Mouse (Mus musculus): ENCODE data around the gene Snrpd3. TPM values are rescaled to one million over a fixed set of nuclear protein-coding genes. Genes with fewer than 3 reads are reported as not detected.
"Not testable (repeated sequence)": the region's sequence is repeated elsewhere in the genome, so short reads cannot be mapped to it uniquely, and the experiment has no call there.

The Snrpd3 gene
- polyA plus RNA-seq (2015; fragmentation: Nextera tagmentation; extraction: Ambion mirVana) = 84.9 and 92.3 TPM in 2 replicates

DNA sequence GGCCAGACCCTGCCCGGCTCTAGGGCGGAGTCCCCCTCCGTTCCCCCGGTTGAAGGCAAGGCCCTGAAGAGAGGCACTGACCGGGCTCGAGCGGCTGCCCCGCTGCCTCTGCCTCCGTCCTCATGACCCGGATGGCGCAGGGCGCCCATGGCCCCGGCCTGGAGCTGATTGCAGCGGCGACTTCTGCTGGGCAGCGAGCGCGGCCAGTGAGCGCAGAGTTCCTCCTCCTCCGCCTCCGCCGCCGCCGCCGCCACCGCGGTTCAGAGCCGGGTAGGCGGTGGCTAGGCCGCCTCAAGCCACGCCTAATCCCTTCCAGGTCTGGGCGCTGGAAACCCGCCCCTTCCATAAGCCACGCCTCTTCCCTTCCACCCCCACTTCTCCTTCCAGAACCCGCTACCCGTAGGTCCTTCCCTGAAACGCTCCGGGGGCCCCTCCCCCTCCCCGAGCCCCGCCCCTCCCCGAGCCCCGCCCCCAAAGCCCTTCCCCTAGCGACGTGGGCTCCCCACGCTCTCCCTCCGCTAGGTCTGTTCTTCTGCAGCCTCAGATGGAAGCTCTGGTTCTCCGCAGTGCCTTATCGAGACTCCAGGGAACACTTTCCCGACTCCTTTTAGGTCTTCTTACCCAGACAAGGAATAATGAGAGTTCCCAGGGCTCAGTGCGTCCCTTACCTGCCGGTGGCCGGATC, at the start of gene Snrpd3:
TSS of gene Snrpd3 (plus strand) at position 479 of the 685 bp plus-strand sequence.
- ATAC-seq (replicated peaks; ENCODE audit: insufficient number of reproducible peaks, insufficient read depth, low FRiP score, low read depth) = peak; percentile 98
- Histone ChIP-seq H3K9ac (peak within 1 kb of the TSS; percentile 96), H3K27me3 (no peaks in the 10 kb centered on the region), H3K9me3 (replicated peaks) (no peaks in the 10 kb centered on the region), H3K4me2 (peak within 1 kb of the TSS; percentile 83), H3K27ac (peak within 1 kb of the TSS; percentile 99), H3K4me1 (replicated peaks) (peaks cover 45% of the 10 kb centered on the region), H3K36me3 (peaks cover 16% of the 10 kb centered on the region; the same call in 1 of the 2 replicates), H3K4me3 (peak within 1 kb of the TSS; percentile 81)
- WGBS = under 1% methylated on average over 36 of the region's 52 CpGs

DNA sequence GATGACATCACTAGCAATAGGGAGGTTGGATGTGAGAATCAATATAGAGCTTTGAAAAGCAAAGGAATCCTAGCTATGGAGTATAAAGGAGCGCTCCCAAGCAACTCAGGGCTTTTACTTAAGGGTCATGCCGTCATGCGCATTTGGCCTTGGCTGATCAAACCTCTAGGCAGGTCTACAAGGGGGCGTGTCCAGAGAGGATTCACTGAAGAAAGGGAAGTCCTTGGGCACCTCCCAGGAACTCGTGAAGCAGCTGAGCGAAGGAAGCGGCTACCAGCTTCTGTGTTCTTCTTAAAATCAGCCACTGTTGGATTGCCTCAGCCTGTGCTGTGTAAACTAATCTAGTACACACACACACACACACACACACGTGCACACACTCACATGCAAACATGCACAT, 43.9 kb upstream of the Snrpd3 start:
- Histone ChIP-seq H3K9me3 (replicated peaks) (no peaks in the 10 kb centered on the region), H3K4me3 (no peak overlapping the region), H3K27me3 (no peaks in the 10 kb centered on the region), H3K9ac (no peak overlapping the region), H3K4me2 (no peak overlapping the region), H3K4me1 (replicated peaks) (peaks cover 9% of the 10 kb centered on the region), H3K27ac (no peak overlapping the region), H3K36me3 (no peaks in the 10 kb centered on the region)
- no peak for ATAC-seq (replicated peaks; ENCODE audit: insufficient number of reproducible peaks, insufficient read depth, low FRiP score, low read depth)
- 71% methylated on average over 8 of the region's 8 CpGs for WGBS

DNA sequence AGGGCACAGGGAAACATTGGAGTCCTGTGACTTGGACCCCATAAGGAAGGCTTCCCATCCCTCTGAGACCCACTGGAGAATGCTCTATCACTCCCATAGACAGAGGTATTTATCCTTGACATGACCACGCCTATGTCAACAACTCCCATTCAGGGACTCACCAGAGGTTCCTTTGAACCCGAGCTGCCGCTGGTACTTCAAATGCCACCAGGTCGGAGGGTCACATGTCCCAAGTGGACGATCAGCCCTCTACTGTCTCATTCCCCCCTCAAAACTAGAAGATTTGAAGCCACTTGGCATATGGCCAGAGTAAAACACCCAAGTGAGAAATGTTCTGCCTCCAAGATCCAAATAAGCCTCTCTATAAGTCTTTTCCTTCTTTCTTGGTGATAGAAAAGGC, 42.8 kb upstream of the Snrpd3 start:
- 24% methylated on average over 5 of the region's 5 CpGs for WGBS
- Histone ChIP-seq H3K9ac (no peak overlapping the region), H3K36me3 (no peaks in the 10 kb centered on the region), H3K4me1 (replicated peaks) (peaks cover 9% of the 10 kb centered on the region), H3K4me2 (no peak overlapping the region), H3K27me3 (no peaks in the 10 kb centered on the region), H3K27ac (no peak overlapping the region), H3K9me3 (replicated peaks) (no peaks in the 10 kb centered on the region), H3K4me3 (no peak overlapping the region)
- no peak for ATAC-seq (replicated peaks; ENCODE audit: insufficient number of reproducible peaks, insufficient read depth, low FRiP score, low read depth)

DNA sequence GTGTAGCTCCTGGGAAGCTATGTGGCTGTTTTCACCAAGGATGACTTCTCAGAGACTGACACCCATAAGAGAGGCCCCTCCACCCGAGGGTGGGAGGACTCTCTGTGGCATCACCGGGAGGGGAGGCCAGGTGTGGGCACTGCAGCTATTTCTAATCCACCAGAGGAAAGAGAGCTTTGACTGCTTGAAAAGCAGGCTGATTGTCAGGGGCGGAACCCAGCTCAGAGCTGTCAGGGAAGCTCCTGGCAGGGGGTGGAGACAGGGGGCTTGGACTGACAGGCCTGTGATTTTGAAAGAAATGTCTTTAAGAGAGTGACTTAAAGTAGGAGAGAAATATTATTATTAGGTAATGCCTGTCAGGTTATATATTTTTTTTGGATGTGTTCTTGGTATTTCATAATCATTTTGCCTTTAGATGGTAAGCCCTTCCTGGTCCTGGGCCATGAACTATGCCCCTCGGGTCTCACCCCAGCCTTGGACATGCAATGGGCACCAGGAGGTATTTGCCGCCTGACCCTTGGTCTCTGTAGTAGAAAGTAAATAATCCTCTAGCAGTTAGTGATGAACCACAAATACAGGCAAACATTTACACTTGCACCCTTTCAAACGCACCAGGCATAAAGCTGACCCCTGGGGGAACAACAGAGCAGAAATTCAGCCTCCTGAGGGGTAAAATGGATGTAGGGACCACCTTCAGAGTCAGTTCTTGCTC, 42.1 kb upstream of the Snrpd3 start:
- not testable (repeated sequence) for H3K36me3 ChIP-seq; ATAC-seq (replicated peaks; ENCODE audit: insufficient number of reproducible peaks, insufficient read depth, low FRiP score, low read depth); H3K4me3 ChIP-seq; H3K27me3 ChIP-seq; H3K27ac ChIP-seq; H3K9ac ChIP-seq; H3K9me3 ChIP-seq (replicated peaks); H3K4me1 ChIP-seq (replicated peaks); H3K4me2 ChIP-seq
- 47% methylated on average over 5 of the region's 6 CpGs for WGBS

DNA sequence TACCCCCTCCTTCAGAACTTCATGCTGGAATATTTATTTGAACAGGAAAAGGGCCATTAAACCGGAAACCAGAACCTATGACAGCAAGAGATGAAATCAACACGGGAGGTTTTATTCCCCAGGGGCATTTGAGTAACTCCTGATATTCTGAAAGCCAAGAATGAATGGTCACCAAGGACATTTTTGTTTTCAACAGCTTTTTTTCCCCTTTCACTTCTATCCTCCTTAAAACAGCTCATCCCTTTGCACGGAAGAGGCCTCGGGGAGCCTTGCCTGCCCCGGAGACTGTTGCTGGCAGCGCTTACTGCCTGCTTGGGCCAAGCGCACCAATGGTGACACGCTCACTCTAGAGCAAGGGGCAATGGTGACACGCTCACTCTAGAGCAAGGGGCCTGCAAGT, 40.3 kb upstream of the Snrpd3 start:
- 64% methylated on average over 9 of the region's 9 CpGs for WGBS
- H3K9me3 ChIP-seq (replicated peaks) = no peaks in the 10 kb centered on the region
- no peaks in the 10 kb centered on the region for H3K36me3 ChIP-seq
- H3K27ac ChIP-seq = no peak overlapping the region; the same call in 1 of the 2 replicates
- peaks cover 9% of the 10 kb centered on the region for H3K4me1 ChIP-seq (replicated peaks)
- no peak for ATAC-seq (replicated peaks; ENCODE audit: insufficient number of reproducible peaks, insufficient read depth, low FRiP score, low read depth)
- no peaks in the 10 kb centered on the region for H3K27me3 ChIP-seq
- no peak overlapping the region for H3K4me2 ChIP-seq
- no peak overlapping the region for H3K4me3 ChIP-seq
- H3K9ac ChIP-seq = no peak overlapping the region

DNA sequence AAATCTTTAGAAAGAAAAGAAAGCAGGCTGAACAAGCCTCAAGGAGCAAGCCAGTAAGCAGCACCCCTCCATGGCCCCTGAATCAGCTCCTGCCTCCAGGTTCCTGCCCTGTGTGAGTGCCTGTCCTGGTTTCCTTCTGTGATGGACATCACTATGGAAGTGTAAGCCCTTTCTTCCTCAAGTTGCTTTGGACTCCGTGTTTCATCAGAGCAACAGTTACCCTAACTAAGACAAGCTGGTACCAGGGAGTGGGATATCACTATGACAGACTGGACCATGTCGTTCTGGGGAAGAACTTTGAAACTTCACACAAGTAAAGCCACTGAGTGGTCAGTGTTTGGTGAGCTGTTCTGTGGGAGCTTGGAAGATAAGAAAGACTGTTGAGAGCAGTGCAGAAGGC, 37.4 kb upstream of the Snrpd3 start:
- peaks cover 4% of the 10 kb centered on the region for H3K4me1 ChIP-seq (replicated peaks)
- H3K4me2 ChIP-seq = no peak overlapping the region
- no peaks in the 10 kb centered on the region for H3K27me3 ChIP-seq
- H3K9ac ChIP-seq = no peak overlapping the region
- no peak overlapping the region for H3K4me3 ChIP-seq
- H3K9me3 ChIP-seq (replicated peaks) = no peaks in the 10 kb centered on the region
- 82% methylated on average over 2 of the region's 2 CpGs for WGBS
- H3K27ac ChIP-seq = no peak overlapping the region
- no peaks in the 10 kb centered on the region for H3K36me3 ChIP-seq
- ATAC-seq (replicated peaks; ENCODE audit: insufficient number of reproducible peaks, insufficient read depth, low FRiP score, low read depth) = no peak

DNA sequence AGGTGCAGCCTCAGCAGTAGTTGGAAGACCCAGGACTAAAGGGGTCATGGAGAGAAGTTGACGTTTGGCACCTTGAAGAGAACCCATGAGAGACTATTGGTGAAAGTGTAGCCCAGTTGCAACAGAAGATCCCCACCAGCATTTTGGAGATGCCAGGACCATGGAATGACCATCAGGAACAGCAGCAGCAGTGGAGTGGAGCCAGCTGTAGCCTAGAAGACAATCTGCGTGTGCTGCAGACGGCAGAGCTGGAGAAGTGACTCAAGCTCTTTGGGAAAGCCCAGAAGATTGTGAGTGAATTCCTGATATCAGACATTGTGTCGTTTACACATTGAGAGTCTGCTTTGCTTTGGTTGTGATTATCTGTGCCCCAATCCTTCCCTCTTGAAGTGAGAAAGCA, 35.6 kb upstream of the Snrpd3 start:
- 51% methylated on average over 4 of the region's 4 CpGs for WGBS
- no peaks in the 10 kb centered on the region for H3K27me3 ChIP-seq
- H3K4me3 ChIP-seq = no peak overlapping the region
- no peaks in the 10 kb centered on the region for H3K9me3 ChIP-seq (replicated peaks)
- H3K9ac ChIP-seq = no peak overlapping the region
- no peaks in the 10 kb centered on the region for H3K36me3 ChIP-seq
- H3K27ac ChIP-seq = no peak overlapping the region
- no peak overlapping the region for H3K4me2 ChIP-seq
- no peak for ATAC-seq (replicated peaks; ENCODE audit: insufficient number of reproducible peaks, insufficient read depth, low FRiP score, low read depth)
- peaks cover 2% of the 10 kb centered on the region for H3K4me1 ChIP-seq (replicated peaks)

DNA sequence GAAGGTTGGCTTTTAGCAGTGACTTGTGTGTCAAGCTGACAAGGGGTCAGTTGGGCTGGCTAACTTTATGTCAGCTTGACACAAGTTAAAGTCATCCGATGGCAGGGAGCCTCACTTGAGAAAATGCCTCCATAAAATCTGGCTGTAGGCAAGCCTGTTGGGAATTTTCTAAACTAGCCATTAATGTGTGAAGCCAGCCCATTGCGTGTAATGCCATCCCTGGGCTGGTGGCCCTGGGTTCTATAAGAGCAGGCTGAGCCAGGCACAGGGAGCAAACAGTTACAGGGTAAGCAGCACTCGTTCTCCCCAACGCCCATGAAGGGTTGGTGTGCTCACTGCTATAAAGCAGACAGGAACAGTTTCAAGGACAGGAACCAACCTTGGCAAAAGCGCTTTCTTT, 35.1 kb upstream of the Snrpd3 start:
- no peak for ATAC-seq (replicated peaks; ENCODE audit: insufficient number of reproducible peaks, insufficient read depth, low FRiP score, low read depth)
- Histone ChIP-seq H3K27ac (no peak overlapping the region), H3K9ac (no peak overlapping the region), H3K36me3 (no peaks in the 10 kb centered on the region), H3K9me3 (replicated peaks) (no peaks in the 10 kb centered on the region), H3K4me1 (replicated peaks) (peaks cover under 1% of the 10 kb centered on the region), H3K4me2 (no peak overlapping the region), H3K27me3 (no peaks in the 10 kb centered on the region), H3K4me3 (no peak overlapping the region)
- 87% methylated on average over 5 of the region's 5 CpGs for WGBS

DNA sequence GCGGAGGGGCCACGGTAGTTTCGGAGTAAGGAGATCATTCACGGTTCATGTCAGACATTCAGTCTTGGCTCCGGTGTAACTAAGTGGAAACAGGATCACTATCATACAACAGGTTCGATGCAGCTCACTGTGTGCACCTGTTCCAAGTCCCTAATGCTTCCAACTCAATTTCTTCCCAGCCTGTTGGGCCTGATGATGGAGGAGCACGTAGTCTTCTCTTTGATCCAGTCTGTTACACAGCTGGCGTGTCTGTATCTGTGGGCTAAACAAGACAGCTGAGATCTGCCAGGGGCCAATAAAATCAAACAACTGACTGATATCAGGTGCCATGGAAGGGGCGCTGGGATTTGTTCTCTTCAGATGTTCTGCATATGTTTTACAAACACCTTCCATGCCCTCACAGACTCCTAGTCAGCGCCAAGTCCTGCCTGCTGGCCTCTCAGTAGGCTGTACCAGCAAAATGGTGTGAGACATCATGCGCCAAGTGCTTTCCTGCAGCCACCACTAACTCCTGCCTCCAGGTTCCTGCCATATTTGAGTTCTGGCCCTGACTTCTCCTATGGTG, 34.4 kb upstream of the Snrpd3 start:
- WGBS = 84% methylated on average over 11 of the region's 11 CpGs
- Histone ChIP-seq H3K4me3 (no peak overlapping the region), H3K27me3 (no peaks in the 10 kb centered on the region), H3K4me1 (replicated peaks) (no peaks in the 10 kb centered on the region; the same call in 1 of the 2 replicates), H3K9ac (no peak overlapping the region), H3K27ac (no peak overlapping the region), H3K9me3 (replicated peaks) (no peaks in the 10 kb centered on the region), H3K4me2 (no peak overlapping the region), H3K36me3 (no peaks in the 10 kb centered on the region)
- ATAC-seq (replicated peaks; ENCODE audit: insufficient number of reproducible peaks, insufficient read depth, low FRiP score, low read depth) = no peak

DNA sequence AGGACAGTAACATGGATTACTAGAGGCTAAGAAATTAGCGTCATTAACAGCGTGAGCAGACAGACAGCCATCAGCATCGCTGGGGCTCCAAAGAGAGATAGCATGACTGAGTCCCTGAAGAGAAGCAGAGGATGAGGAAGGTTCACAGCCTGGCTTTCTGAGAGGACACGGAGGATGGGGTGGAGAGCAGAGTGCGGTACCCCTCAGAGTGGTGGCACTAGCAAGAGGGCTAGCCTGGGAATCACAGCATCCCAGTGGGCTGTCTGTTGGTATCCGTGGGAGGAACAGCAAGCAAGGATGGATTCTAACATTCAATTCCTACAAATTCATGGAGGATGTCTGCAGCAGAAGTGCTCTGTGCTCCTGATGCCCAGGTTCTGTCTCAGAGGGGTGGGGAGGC, 33.3 kb upstream of the Snrpd3 start:
- ATAC-seq (replicated peaks; ENCODE audit: insufficient number of reproducible peaks, insufficient read depth, low FRiP score, low read depth) = no peak
- no peaks in the 10 kb centered on the region for H3K27me3 ChIP-seq
- no peaks in the 10 kb centered on the region; the same call in 1 of the 2 replicates for H3K4me1 ChIP-seq (replicated peaks)
- no peak overlapping the region for H3K9ac ChIP-seq
- no peak overlapping the region for H3K4me3 ChIP-seq
- H3K9me3 ChIP-seq (replicated peaks) = no peaks in the 10 kb centered on the region
- no peak overlapping the region for H3K27ac ChIP-seq
- WGBS = 85% methylated on average over 6 of the region's 6 CpGs
- no peaks in the 10 kb centered on the region for H3K36me3 ChIP-seq
- H3K4me2 ChIP-seq = no peak overlapping the region

DNA sequence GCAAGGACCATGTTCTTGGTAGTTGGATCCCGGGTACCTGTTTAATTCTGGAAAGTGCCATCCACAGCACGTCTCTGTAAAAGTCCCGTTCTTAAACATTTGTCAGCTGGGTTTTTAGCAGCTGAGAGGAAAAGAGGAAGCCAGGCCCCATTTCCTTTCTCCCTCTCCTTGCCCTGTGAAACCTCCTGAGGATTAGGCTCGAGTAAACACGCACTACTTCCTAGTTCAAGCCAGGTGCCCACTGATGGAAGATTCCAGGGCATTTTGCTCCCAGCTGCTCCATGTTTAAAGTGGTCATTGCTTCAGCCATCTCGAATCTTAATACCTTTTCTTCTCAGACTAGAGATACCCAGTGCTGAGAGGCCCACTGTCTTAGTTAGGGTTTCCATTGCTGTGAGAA, 32.6 kb upstream of the Snrpd3 start:
- no peaks in the 10 kb centered on the region for H3K27me3 ChIP-seq
- no peaks in the 10 kb centered on the region for H3K9me3 ChIP-seq (replicated peaks)
- no peak overlapping the region for H3K4me3 ChIP-seq
- no peak overlapping the region for H3K9ac ChIP-seq
- H3K27ac ChIP-seq = no peak overlapping the region
- 66% methylated on average over 6 of the region's 6 CpGs for WGBS
- no peak overlapping the region for H3K4me2 ChIP-seq
- H3K4me1 ChIP-seq (replicated peaks) = peaks cover 3% of the 10 kb centered on the region
- no peaks in the 10 kb centered on the region for H3K36me3 ChIP-seq
- no peak for ATAC-seq (replicated peaks; ENCODE audit: insufficient number of reproducible peaks, insufficient read depth, low FRiP score, low read depth)

All from heart, embryonic 15.5 days (tissue).